Mouse (Mus musculus): ENCODE measurements around the gene Rbm44. TPM values are rescaled to one million over a fixed set of nuclear protein-coding genes. Genes with fewer than 3 reads are reported as not detected.

Rbm44 gene
- total and polyA plus RNA-seq, 2 experiments from 2014 or later: 0.04 to 0.97 TPM

DNA sequence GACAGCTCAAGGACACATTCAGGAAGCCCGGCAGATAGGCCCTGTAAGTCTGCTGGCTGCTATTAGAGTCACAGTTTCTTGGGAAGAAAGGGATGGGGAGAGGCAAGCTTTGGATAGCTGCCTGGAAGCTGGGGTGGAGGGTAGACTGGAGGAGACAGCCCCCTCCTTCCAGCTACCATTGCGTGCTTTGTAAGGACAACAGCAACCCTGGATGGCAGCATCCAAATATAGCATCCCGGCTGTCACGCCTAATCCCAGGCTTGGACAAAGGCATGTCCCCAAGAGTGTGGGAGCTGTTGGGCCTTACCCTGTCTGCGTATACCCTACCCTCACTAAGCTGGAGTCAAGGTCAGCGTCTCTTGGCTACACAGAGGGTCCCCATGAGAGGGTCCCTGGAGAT lies 64.5 kb downstream of the Rbm44 start:
- Histone ChIP-seq H3K9ac (replicated peaks; ENCODE audit: low read depth, low read length) (0 out of 2 replicates have a peak overlapping the region, but pooled peaks have one; percentile 11), H3K4me1 (ENCODE audit: control insufficient read depth, insufficient read depth) (peaks cover 54% of the 10 kb centered on the region), H3K36me3 (replicated peaks; ENCODE audit: control insufficient read depth, insufficient read depth, low read length) (no peaks in the 10 kb centered on the region), H3K27me3 (ENCODE audit: control insufficient read depth, insufficient read depth, low read length) (no peaks in the 10 kb centered on the region), H3K4me2 (ENCODE audit: low read depth, low read length) (0 out of 2 replicates have a peak overlapping the region, but pooled peaks have one; percentile 3), H3K9me3 (replicated peaks; ENCODE audit: control insufficient read depth, low read length) (no peaks in the 10 kb centered on the region), H3K27ac (ENCODE audit: low read depth) (peak overlapping the region; percentile 98), H3K4me3 (ENCODE audit: low read depth, low read length) (no peak overlapping the region)
- TF ChIP-seq EP300 (IDR thresholded peaks at IDR 0.05; ENCODE audit: low read depth) (no peak; the same call in 1 of the 2 replicates), CTCF (IDR thresholded peaks at IDR 0.05; ENCODE audit: low read depth) (no peak)
- 31% methylated on average over 6 of the region's 6 CpGs for WGBS
- ATAC-seq (ENCODE audit: insufficient read depth, low read depth) (peak; percentile 77), DNase-seq (ENCODE audit: low spot score) (peak; percentile 81)

DNA sequence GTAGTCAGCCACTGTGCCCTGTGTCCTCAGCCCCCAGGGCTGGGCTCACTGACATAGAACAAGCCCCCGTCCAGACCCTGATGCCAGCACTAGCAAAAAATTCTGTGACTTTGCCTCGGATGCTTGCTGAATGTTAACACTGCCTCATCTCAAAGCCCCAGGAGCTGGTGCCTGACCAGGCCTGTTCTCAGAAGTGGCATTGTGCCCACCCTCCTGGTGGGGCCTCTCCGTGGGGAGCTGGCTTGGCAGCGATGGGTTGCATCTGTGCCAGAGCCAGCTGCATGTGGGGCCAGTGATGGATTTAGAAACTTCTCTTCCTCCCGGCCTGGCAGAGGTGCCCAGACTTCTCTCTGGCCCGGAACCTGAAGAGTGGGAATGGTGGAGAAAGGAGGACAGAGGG lies 64.9 kb downstream of the Rbm44 start:
- Histone ChIP-seq H3K9me3 (replicated peaks; ENCODE audit: control insufficient read depth, low read length) (no peaks in the 10 kb centered on the region), H3K4me3 (ENCODE audit: low read depth, low read length) (no peak overlapping the region), H3K27me3 (ENCODE audit: control insufficient read depth, insufficient read depth, low read length) (no peaks in the 10 kb centered on the region), H3K36me3 (replicated peaks; ENCODE audit: control insufficient read depth, insufficient read depth, low read length) (no peaks in the 10 kb centered on the region), H3K4me1 (ENCODE audit: control insufficient read depth, insufficient read depth) (peaks cover 55% of the 10 kb centered on the region), H3K9ac (replicated peaks; ENCODE audit: low read depth, low read length) (0 out of 2 replicates have a peak overlapping the region, but pooled peaks have one; percentile 11), H3K4me2 (ENCODE audit: low read depth, low read length) (0 out of 2 replicates have a peak overlapping the region, but pooled peaks have one; percentile 3), H3K27ac (ENCODE audit: low read depth) (peak overlapping the region; percentile 98)
- no peak; the same call in 1 of the 2 replicates for TF ChIP-seq EP300 (IDR thresholded peaks at IDR 0.05; ENCODE audit: low read depth)
- ATAC-seq (ENCODE audit: insufficient read depth, low read depth) (peak; percentile 70), DNase-seq (ENCODE audit: low spot score) (peak; percentile 75)
- WGBS: 26% methylated on average over 6 of the region's 6 CpGs

DNA sequence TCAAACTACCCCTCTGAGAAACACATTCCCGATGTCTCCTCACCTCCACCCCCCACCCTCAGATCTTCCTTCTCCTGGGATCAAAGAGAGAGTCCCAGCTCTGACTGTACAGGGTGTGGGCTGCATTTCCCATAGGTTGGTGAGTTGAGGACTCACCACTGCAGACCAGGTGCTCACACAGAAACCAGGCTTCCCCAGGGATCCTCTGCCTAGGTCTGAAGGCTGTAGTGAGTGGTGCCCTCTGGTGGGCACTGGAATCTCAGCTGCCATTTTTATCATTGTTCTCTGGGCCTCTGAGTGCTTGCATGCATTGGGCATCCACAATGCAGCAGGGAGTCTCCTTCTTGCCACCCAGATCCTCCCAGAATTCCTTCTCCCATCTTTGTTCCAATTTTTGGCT lies 66.2 kb downstream of the Rbm44 start:
- Histone ChIP-seq H3K4me2 (ENCODE audit: low read depth, low read length) (no peak overlapping the region), H3K27ac (ENCODE audit: low read depth) (peak overlapping the region; percentile 98), H3K9ac (replicated peaks; ENCODE audit: low read depth, low read length) (no peak overlapping the region), H3K9me3 (replicated peaks; ENCODE audit: control insufficient read depth, low read length) (no peaks in the 10 kb centered on the region), H3K36me3 (replicated peaks; ENCODE audit: control insufficient read depth, insufficient read depth, low read length) (no peaks in the 10 kb centered on the region), H3K4me3 (ENCODE audit: low read depth, low read length) (no peak overlapping the region), H3K4me1 (ENCODE audit: control insufficient read depth, insufficient read depth) (peaks cover 68% of the 10 kb centered on the region), H3K27me3 (ENCODE audit: control insufficient read depth, insufficient read depth, low read length) (no peaks in the 10 kb centered on the region)
- ATAC-seq (ENCODE audit: insufficient read depth, low read depth) (peak; percentile 28), DNase-seq (ENCODE audit: low spot score) (peak; percentile 81)
- 81% methylated on average over 1 of the region's 1 CpGs for WGBS
- TF ChIP-seq EP300 (IDR thresholded peaks at IDR 0.05; ENCODE audit: low read depth) (no peak), CTCF (IDR thresholded peaks at IDR 0.05; ENCODE audit: low read depth) (peak; percentile 79)

DNA sequence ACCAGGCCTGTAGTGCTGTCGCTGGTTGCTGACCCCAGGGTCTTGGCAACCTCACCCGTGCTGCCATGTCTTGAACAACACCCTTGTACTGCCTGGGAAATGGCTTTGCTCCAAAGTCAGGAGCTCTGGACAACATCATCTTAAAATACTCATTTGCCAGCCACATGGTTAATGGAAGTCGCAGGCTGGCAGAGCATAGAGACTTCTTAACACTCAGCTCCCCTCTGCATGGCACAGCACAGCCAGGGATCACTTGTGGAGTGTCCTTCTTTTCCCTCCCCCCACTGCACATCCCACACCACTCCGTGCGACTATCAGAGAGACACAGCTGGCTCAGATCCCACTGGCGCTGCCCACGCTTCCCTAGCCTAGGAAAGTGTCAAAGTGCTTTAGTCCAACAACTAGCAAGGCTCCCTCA lies 66.7 kb downstream of the Rbm44 start:
- Histone ChIP-seq H3K4me3 (ENCODE audit: low read depth, low read length) (no peak overlapping the region), H3K27ac (ENCODE audit: low read depth) (peak overlapping the region; percentile 98), H3K9me3 (replicated peaks; ENCODE audit: control insufficient read depth, low read length) (no peaks in the 10 kb centered on the region), H3K27me3 (ENCODE audit: control insufficient read depth, insufficient read depth, low read length) (no peaks in the 10 kb centered on the region), H3K36me3 (replicated peaks; ENCODE audit: control insufficient read depth, insufficient read depth, low read length) (no peaks in the 10 kb centered on the region), H3K4me2 (ENCODE audit: low read depth, low read length) (no peak overlapping the region), H3K4me1 (ENCODE audit: control insufficient read depth, insufficient read depth) (peaks cover 73% of the 10 kb centered on the region), H3K9ac (replicated peaks; ENCODE audit: low read depth, low read length) (peak overlapping the region; percentile 15; the same call in 1 of the 2 replicates)
- ATAC-seq (ENCODE audit: insufficient read depth, low read depth) (peak; percentile 68), DNase-seq (ENCODE audit: low spot score) (peak; percentile 73)
- WGBS: 20% methylated on average over 7 of the region's 7 CpGs
- TF ChIP-seq EP300 (IDR thresholded peaks at IDR 0.05; ENCODE audit: low read depth) (peak; percentile 90), CTCF (IDR thresholded peaks at IDR 0.05; ENCODE audit: low read depth) (no peak; the same call in 1 of the 2 replicates)

DNA sequence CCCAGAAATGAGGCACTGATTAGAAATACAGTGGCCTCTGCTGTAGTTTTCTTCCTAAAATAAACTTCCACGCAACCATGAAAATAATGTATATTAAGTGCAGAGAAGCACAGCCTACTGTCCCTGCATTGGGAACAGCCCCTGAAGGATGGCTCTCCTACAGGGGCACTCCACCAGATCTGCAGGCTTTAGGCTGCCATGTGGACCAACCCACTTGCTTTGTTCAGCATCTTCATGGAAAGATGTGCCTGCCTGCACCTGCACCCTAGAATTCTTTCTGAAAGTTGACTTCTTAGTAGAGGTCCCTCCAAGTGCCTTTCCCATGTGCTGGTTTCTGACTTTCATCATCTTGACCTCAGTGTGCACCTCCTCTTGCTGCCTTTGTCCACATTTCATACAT lies 70.4 kb downstream of the Rbm44 start:
- H3K4me1 ChIP-seq (ENCODE audit: control insufficient read depth, insufficient read depth): peaks cover 64% of the 10 kb centered on the region
- peak overlapping the region; percentile 54 for H3K27ac ChIP-seq (ENCODE audit: low read depth)
- H3K9me3 ChIP-seq (replicated peaks; ENCODE audit: control insufficient read depth, low read length): no peaks in the 10 kb centered on the region
- DNase-seq (ENCODE audit: low spot score): no peak
- ATAC-seq (ENCODE audit: insufficient read depth, low read depth): no peak
- no peak overlapping the region for H3K4me2 ChIP-seq (ENCODE audit: low read depth, low read length)
- no peaks in the 10 kb centered on the region for H3K27me3 ChIP-seq (ENCODE audit: control insufficient read depth, insufficient read depth, low read length)
- 51% methylated on average over 1 of the region's 1 CpGs for WGBS
- H3K36me3 ChIP-seq (replicated peaks; ENCODE audit: control insufficient read depth, insufficient read depth, low read length): no peaks in the 10 kb centered on the region
- TF ChIP-seq CTCF (IDR thresholded peaks at IDR 0.05; ENCODE audit: low read depth) (no peak), EP300 (IDR thresholded peaks at IDR 0.05; ENCODE audit: low read depth) (no peak)
- no peak overlapping the region for H3K9ac ChIP-seq (replicated peaks; ENCODE audit: low read depth, low read length)
- H3K4me3 ChIP-seq (ENCODE audit: low read depth, low read length): no peak overlapping the region

DNA sequence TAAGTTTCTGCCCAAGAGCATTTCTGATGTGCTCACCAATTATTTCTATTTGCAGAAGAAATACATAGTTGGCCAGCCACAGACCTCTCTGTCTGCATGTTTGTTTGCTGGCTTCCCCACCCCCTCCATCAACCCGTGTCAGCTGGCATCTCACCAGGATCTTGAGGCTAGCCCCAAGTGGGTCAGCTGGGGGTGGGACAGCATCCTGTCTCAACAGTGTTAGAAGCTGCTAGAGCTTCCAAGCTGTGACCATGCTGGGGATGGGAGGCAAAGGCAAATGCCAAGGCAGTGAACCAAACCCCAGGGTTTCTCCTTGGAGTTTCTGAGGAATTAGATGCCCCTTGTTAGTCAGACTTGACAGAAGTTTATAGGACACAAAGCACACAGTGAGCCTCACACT lies 71.1 kb downstream of the Rbm44 start:
- ATAC-seq (ENCODE audit: insufficient read depth, low read depth): no peak
- TF ChIP-seq EP300 (IDR thresholded peaks at IDR 0.05; ENCODE audit: low read depth) (no peak), CTCF (IDR thresholded peaks at IDR 0.05; ENCODE audit: low read depth) (no peak)
- Histone ChIP-seq H3K4me2 (ENCODE audit: low read depth, low read length) (peak overlapping the region; percentile 16; the same call in 1 of the 2 replicates), H3K9ac (replicated peaks; ENCODE audit: low read depth, low read length) (no peak overlapping the region), H3K4me3 (ENCODE audit: low read depth, low read length) (no peak overlapping the region), H3K9me3 (replicated peaks; ENCODE audit: control insufficient read depth, low read length) (no peaks in the 10 kb centered on the region), H3K36me3 (replicated peaks; ENCODE audit: control insufficient read depth, insufficient read depth, low read length) (no peaks in the 10 kb centered on the region), H3K4me1 (ENCODE audit: control insufficient read depth, insufficient read depth) (peaks cover 57% of the 10 kb centered on the region), H3K27me3 (ENCODE audit: control insufficient read depth, insufficient read depth, low read length) (no peaks in the 10 kb centered on the region), H3K27ac (ENCODE audit: low read depth) (peak overlapping the region; percentile 86)
- DNase-seq (ENCODE audit: low spot score): no peak
- 5% methylated on average over 1 of the region's 1 CpGs for WGBS
